Mouse (Mus musculus): ENCODE data around the gene Fam72a. TPM values are rescaled to one million over a fixed set of nuclear protein-coding genes. Genes with fewer than 3 reads are reported as not detected.

The Fam72a gene
- polyA plus RNA-seq, 1 experiment from 2014 or later = 4.5 TPM

DNA sequence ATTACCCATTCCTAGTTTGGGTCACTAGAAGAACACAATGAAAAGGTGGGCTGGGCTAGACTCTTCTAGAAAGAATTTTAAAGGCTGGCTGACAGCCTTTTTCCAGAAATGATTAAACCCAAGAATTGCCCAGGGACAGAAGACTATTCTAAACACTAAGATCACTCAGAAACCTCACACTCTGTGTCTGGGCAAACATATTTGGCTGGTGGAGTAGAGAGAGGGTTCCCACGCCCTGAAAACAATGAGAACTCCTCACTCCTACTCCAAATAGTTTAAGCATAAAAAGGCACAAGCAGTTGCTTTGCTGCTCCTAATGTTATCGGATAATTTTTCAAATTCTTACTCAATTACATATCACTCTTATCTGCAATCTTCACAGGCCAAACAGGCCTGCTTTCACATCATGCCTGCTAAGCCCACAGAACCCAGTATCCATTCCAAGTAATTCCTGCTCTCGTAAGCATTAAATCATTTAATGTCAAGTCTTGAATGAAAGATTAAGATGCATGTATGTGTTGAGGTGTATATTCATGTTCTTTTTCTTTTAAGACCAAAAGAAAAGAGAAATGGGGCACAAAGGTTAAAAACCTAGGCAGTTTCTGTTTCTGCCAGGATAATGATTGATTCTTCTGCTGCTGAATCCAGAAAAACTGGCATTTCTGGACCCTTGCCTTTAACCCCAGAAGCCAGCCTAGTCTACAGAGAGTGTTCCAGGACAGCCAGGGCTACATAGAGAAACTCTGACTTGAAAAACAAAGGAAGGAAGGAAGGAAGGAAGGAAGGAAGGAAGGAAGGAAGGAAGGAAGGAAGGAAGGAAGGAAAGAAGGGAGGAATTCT is 15.8 kb upstream of the Fam72a start:
- H3K9me3 ChIP-seq = no peaks in the 10 kb centered on the region
- no peak overlapping the region for H3K27ac ChIP-seq
- no peak overlapping the region for H3K4me3 ChIP-seq
- DNase-seq (ENCODE audit: low spot score) = no peak
- no peaks in the 10 kb centered on the region for H3K36me3 ChIP-seq
- peaks cover 5% of the 10 kb centered on the region; the same call in 1 of the 2 replicates for H3K4me1 ChIP-seq
- H3K27me3 ChIP-seq (ENCODE audit: insufficient read depth, poor library complexity, severe bottlenecking) = no peaks in the 10 kb centered on the region
- WGBS = 67% methylated on average over 3 of the region's 3 CpGs

DNA sequence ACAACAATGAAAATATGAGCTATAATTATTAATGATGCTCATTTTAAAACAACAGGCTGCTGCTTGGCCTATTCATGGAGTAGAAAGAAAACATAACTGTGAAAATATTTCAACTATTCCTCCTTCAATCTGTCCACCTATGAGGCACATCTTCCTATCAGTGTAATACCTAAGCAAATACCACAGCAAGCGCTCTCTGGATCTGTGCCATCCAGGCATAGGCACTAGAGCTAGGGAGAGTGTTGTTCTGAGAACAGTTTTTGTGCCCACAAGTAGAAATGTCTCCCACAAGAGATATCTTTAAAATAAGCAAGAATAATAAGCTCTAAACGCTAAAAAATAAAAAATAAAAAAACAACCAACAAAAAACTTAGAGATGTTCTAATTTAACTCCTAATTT is 14.6 kb upstream of the Fam72a start:
- WGBS = 74% methylated on average over 2 of the region's 2 CpGs
- no peak overlapping the region for H3K4me3 ChIP-seq
- DNase-seq (ENCODE audit: low spot score) = no peak
- no peak overlapping the region for H3K27ac ChIP-seq
- no peaks in the 10 kb centered on the region for H3K27me3 ChIP-seq (ENCODE audit: insufficient read depth, poor library complexity, severe bottlenecking)
- H3K36me3 ChIP-seq = no peaks in the 10 kb centered on the region
- no peaks in the 10 kb centered on the region for H3K9me3 ChIP-seq
- H3K4me1 ChIP-seq = peaks cover 5% of the 10 kb centered on the region; the same call in 1 of the 2 replicates

DNA sequence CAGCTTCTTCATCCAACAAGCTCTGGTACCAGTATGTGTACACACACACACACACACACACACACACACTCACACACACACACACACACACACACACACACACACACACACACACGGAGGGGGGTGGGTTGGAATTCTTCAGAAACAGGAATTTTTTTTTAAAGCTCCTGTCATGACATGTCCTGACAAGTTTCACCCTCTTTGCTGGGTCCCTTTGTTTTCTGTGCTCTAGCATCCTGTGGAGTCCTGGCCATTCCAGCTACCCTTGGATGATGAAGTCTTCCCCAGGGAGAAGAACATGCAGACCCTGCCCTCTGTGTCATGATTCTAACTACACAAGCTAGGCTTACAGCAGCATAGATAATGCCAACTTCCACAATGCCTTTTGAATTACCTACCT is 13.5 kb upstream of the Fam72a start:
- no peaks in the 10 kb centered on the region for H3K9me3 ChIP-seq
- no peak overlapping the region for H3K4me3 ChIP-seq
- H3K27me3 ChIP-seq (ENCODE audit: insufficient read depth, poor library complexity, severe bottlenecking) = no peaks in the 10 kb centered on the region
- H3K36me3 ChIP-seq = no peaks in the 10 kb centered on the region
- H3K27ac ChIP-seq = no peak overlapping the region
- no peak for DNase-seq (ENCODE audit: low spot score)
- peaks cover 5% of the 10 kb centered on the region; the same call in 1 of the 2 replicates for H3K4me1 ChIP-seq
- 58% methylated on average over 1 of the region's 1 CpGs for WGBS

DNA sequence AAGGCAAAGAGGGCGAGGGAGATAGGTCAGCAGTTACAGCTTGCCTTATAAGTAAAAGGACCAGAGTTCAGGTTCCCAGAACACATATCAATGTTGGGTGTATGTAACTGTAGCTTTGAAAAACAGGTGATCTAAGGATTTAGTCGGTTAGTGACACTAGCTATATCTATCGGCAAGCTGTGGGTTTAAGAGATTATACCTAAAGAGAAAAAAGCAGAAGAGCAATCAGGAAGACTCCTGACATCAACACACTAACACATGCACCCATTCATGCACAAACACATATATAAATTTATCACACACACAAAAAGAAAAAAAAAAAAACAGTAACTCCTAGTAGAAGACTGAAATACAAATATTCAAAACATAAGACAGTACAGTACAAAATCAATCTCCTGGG is 11.1 kb upstream of the Fam72a start:
- DNase-seq (ENCODE audit: low spot score) = no peak
- peaks cover 16% of the 10 kb centered on the region; the same call in 1 of the 2 replicates for H3K4me1 ChIP-seq
- H3K9me3 ChIP-seq = no peaks in the 10 kb centered on the region
- 80% methylated on average over 3 of the region's 3 CpGs for WGBS
- no peaks in the 10 kb centered on the region for H3K27me3 ChIP-seq (ENCODE audit: insufficient read depth, poor library complexity, severe bottlenecking)
- H3K36me3 ChIP-seq = no peaks in the 10 kb centered on the region
- H3K27ac ChIP-seq = no peak overlapping the region
- H3K4me3 ChIP-seq = no peak overlapping the region

DNA sequence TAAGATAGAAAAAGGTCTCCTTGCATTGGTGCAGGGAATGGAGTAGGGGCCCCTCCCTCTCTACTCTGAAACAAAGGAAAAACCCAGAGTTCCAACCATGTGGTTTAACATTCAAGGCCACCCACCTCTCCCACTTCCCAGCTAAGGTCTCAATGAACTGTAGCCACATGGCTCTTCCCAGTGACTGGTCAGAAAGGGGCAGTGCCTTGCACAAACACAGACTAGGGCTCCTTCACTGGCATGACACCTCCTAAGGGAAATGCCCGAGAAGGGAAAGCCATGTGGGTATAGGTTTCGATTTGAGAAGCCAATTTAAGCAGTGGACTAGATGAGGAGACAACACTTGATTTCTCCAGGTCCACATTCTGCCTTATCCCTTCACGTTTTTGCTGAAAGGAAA is 3.9 kb upstream of the Fam72a start:
- 46% methylated on average over 3 of the region's 3 CpGs for WGBS

DNA sequence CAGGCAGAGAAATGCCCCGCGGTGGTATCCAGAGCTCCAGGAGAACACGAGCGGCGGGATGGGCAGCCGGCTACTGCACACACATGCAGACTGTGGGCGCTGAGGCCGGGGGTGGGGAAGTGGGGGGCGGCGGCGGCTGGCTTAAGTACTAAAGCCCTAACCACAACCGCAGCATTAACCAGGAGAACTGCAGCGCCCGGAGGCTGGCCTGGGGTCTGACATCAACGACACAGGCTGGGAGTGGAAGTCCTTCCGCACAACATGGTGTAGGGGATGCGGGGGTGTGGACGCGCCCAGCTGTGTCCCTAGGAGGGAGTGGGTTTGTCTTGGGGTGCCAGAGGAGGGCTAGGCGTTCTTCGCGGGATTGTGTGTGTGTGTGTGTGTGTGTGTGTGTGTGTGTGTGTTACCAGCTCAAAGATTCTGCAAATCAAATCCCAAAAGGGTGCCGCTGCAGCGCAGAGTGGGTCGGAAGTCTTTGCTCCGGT is 2.6 kb upstream of the Fam72a start:
- Histone ChIP-seq H3K4me1 (peaks cover 48% of the 10 kb centered on the region), H3K27ac (peak overlapping the region; percentile 95), H3K36me3 (no peaks in the 10 kb centered on the region), H3K9me3 (no peaks in the 10 kb centered on the region), H3K27me3 (ENCODE audit: insufficient read depth, poor library complexity, severe bottlenecking) (no peaks in the 10 kb centered on the region), H3K4me3 (peak overlapping the region; percentile 91)
- under 1% methylated on average over 26 of the region's 26 CpGs for WGBS
- DNase-seq (ENCODE audit: low spot score) = peak; percentile 86

More for the DNA sequence above, 3.9 kb upstream of the Fam72a start:
- Histone ChIP-seq H3K4me3 (peak overlapping the region; percentile 91), H3K36me3 (no peaks in the 10 kb centered on the region), H3K9me3 (no peaks in the 10 kb centered on the region), H3K27me3 (ENCODE audit: insufficient read depth, poor library complexity, severe bottlenecking) (no peaks in the 10 kb centered on the region), H3K4me1 (peaks cover 45% of the 10 kb centered on the region), H3K27ac (peak overlapping the region; percentile 17; the same call in 1 of the 2 replicates)
- DNase-seq (ENCODE audit: low spot score) = no peak

DNA sequence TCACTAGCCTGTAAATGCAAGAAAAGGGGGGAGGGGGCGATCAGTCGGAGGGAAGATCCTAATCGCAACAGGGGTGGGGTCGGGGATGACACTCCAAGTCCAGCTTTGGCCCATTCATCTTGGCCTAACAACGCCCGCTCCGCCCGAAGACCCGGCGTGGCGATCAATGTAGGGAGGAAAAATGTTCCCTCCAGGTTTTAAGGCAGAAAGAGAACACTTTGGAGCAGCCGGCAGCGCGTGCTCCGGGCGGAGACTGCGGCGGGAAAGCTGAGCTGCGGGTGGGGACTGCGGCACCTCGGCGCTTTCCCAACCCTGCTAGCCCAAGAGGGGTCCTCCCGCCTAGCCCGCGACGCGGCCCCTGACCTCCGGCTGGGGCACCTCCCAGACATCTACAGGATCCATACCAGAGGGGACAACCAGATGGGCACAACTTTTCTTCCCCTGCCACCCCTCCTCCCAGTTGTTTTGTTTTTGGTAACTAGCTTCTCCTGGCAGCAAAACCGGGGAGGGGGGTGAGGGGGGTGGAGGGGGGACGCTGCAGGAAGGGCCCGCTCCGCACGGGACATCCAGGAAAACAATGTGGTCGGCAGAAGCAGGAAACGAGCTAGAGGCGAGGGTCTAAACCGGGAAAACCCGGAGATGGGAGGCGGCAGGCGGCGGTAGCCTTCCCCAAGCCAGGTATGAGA is 2.0 kb upstream of the Fam72a start:
- peak overlapping the region; percentile 95 for H3K27ac ChIP-seq
- no peaks in the 10 kb centered on the region for H3K9me3 ChIP-seq
- H3K27me3 ChIP-seq (ENCODE audit: insufficient read depth, poor library complexity, severe bottlenecking) = no peaks in the 10 kb centered on the region
- no peaks in the 10 kb centered on the region for H3K36me3 ChIP-seq
- peak overlapping the region; percentile 91 for H3K4me3 ChIP-seq
- under 1% methylated on average over 41 of the region's 41 CpGs for WGBS
- peaks cover 48% of the 10 kb centered on the region for H3K4me1 ChIP-seq
- DNase-seq (ENCODE audit: low spot score) = peak; percentile 80

DNA sequence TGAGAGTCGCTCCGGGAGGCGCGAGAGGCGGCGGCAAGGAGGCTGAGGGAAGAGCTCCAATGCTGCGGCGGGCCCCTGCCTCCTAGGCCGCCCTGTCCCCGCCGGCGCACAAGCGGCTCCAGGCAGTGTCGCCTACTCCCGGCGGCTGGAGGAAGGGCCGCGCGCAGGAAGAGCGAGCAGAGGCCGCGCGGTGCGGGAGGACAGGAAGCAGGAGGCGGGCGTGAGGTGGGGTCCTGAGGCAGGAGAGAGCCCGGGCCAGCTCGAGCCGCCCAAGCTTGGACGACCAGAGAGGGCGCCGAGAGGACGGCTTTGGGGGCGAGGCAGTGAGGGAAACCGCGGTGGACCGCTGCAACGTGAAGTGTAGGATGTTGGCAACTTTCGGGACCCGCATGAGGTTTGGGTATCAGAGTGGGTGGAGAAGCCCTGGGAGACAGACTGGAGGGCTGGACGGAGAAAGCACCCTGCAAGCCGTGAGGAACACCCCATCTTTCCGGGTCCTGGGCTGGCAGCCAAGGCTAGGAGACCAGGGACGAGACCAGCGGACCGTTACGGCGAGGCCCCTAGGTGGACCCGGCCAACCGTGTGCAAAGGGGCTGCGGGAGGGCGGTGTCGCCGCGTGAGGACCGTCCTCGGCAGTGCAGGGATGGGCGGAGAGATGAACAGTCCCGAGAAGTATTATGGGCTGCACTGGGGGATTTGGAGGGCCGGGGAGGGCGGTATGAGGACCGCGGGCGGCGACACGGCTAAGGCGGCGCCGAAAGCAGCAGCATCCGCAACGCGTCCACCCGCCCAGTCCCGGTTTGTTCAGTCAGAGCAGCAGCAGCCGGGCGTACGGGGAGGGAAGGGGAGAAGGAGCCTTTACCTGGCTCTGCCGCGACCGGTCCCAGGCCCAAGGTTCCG is 1.1 kb upstream of the Fam72a start:
- Histone ChIP-seq H3K4me3 (peak overlapping the region; percentile 91), H3K27ac (peak overlapping the region; percentile 95), H3K4me1 (peaks cover 45% of the 10 kb centered on the region), H3K36me3 (no peaks in the 10 kb centered on the region), H3K27me3 (ENCODE audit: insufficient read depth, poor library complexity, severe bottlenecking) (no peaks in the 10 kb centered on the region), H3K9me3 (no peaks in the 10 kb centered on the region)
- WGBS = under 1% methylated on average over 81 of the region's 81 CpGs
- DNase-seq (ENCODE audit: low spot score) = peak; percentile 91

DNA sequence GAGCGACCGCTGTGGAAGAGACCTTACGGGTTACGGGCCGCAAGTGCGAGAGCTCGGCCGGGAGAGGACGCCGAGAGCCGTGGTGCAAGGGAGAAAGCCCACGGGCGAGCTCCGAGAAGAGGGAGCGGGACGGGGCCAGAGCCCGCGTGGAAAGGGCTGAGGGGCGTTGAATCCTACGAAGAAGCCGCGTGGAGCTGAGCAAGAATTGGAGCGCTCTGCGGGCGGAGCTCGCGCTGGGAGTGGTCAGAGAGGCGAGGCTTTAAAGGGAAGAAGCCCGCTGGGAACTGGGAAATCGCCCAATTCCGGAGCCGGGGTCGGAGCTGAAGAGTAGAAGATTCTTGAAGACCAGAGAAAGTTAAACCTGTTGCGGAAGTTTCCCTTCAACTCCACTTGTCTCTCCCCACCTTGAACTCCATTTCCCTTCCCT is 391 bp downstream of the Fam72a start:
- no peaks in the 10 kb centered on the region for H3K36me3 ChIP-seq
- H3K4me3 ChIP-seq = peak overlapping the region; percentile 91
- no peaks in the 10 kb centered on the region for H3K9me3 ChIP-seq
- under 1% methylated on average over 34 of the region's 34 CpGs for WGBS
- peak; percentile 90 for DNase-seq (ENCODE audit: low spot score)
- peak overlapping the region; percentile 92 for H3K27ac ChIP-seq
- H3K27me3 ChIP-seq (ENCODE audit: insufficient read depth, poor library complexity, severe bottlenecking) = no peaks in the 10 kb centered on the region
- peaks cover 34% of the 10 kb centered on the region for H3K4me1 ChIP-seq

DNA sequence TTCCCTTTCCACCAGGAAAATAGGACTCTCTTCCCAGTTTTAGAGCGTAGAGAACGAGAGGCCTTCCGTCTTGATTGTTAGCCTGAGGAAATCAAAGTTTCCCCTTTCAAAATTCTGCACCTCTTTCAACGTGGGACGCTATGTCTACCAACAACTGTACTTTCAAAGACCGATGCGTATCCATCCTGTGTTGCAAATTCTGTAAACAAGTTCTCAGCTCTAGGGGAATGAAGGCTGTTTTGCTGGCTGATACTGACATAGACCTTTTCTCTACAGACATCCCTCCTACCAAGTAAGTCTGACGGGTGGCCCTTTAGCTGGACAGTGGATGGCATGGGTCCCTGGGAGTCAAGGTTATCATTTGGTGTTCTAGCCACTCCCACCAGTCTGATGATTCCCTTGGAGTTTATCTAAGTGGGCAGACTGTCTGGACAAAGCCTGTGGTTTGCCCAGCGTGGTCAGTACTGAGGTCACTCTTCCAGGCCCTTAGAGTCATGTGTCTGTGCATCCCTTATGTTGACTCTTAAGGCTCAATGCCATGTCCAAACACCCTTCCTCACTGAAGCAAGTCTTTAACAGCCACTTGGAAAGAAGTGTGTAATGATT is 961 bp downstream of the Fam72a start:
- DNase-seq (ENCODE audit: low spot score) = peak; percentile 81
- no peaks in the 10 kb centered on the region for H3K36me3 ChIP-seq
- WGBS = 2% methylated on average over 9 of the region's 9 CpGs
- no peaks in the 10 kb centered on the region for H3K9me3 ChIP-seq
- H3K4me3 ChIP-seq = peak overlapping the region; percentile 91
- peaks cover 29% of the 10 kb centered on the region for H3K4me1 ChIP-seq
- no peaks in the 10 kb centered on the region for H3K27me3 ChIP-seq (ENCODE audit: insufficient read depth, poor library complexity, severe bottlenecking)
- H3K27ac ChIP-seq = peak overlapping the region; percentile 92

DNA sequence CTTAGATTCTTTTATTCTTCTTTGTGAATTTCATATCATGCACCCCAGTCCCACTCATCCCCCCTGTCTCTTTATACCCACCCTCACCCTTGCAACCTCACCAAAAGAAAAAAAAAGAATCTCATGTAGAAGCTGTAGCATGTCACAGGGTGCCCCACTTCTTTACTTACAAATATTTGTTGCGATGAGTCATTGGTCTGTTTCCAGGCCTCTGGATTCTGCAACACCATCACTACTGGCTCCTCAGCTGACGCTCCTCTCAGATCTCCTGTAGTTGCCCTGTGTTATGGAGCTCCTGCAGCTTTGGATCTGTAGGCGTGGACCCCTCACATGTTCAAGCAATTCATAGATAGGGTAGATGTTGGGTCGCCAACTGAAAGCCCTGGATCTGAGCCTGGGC is 12.1 kb downstream of the Fam72a start:
- DNase-seq (ENCODE audit: low spot score) = no peak
- 84% methylated on average over 4 of the region's 4 CpGs for WGBS

DNA sequence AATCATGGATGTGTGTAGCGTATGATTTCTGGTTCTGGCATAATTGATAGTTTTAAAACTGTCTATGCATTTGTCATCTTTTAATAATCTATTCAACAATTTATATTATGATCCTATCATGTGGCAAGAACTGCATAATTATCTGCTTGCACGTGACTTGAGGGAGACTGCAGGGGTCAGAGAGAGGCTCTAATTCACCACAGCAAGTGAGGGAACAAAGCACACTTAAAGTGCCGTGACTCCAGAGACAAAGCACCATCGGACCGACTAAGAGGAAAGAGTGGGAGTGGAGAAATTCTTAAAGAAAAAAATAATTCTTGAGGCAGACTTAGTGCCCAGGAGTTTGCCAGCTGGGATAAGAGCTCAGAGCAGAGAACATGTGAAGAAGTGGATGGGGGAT is 13.1 kb downstream of the Fam72a start:
- Histone ChIP-seq H3K36me3 (peaks cover 12% of the 10 kb centered on the region), H3K4me3 (no peak overlapping the region), H3K27ac (no peak overlapping the region), H3K4me1 (no peaks in the 10 kb centered on the region), H3K27me3 (ENCODE audit: insufficient read depth, poor library complexity, severe bottlenecking) (no peaks in the 10 kb centered on the region), H3K9me3 (no peaks in the 10 kb centered on the region)
- no peak for DNase-seq (ENCODE audit: low spot score)
- WGBS = 75% methylated on average over 5 of the region's 5 CpGs

More for the DNA sequence above, 12.1 kb downstream of the Fam72a start:
- H3K27ac ChIP-seq = no peak overlapping the region
- no peak overlapping the region for H3K4me3 ChIP-seq
- no peaks in the 10 kb centered on the region for H3K4me1 ChIP-seq
- peaks cover 18% of the 10 kb centered on the region for H3K36me3 ChIP-seq
- H3K27me3 ChIP-seq (ENCODE audit: insufficient read depth, poor library complexity, severe bottlenecking) = no peaks in the 10 kb centered on the region
- H3K9me3 ChIP-seq = no peaks in the 10 kb centered on the region
